Mouse (Mus musculus) forebrain, postnatal 0 days (tissue): ENCODE results near the gene Gm10320. TPM values are rescaled to one million over a fixed set of nuclear protein-coding genes. Genes with fewer than 3 reads are reported as not detected.

Source experiments
- ATAC-seq: fragments of 200-750 bp; cut with Nextera tagmentation; 2 replicates; pipeline ENCODE4 v1.8.0; 2017; ENCODE audit warnings: mild to moderate bottlenecking, moderate library complexity
- DNase-seq: peaks from one replicate; pipeline ENCODE4 v3.0.0-alpha.2; 2015
- H3K27ac ChIP-seq: fragments of 300-500 bp; sonication (generic); 2 replicates; pipeline ENCODE4 v1.5.1; 2014; ENCODE audit warnings: low read depth, mild to moderate bottlenecking, antibody characterized with exemption, low read length, moderate library complexity, mixed read lengths
- H3K27me3 ChIP-seq: fragments of 300-500 bp; sonication (generic); 2 replicates; pipeline ENCODE4 v1.6.1; 2014; ENCODE audit warnings: mild to moderate bottlenecking, low read length, mixed read lengths; ENCODE audit not compliant: insufficient read depth
- H3K36me3 ChIP-seq: fragments of 300-500 bp; sonication (generic); 2 replicates; pipeline ENCODE4 v1.6.1; 2014; ENCODE audit warnings: mild to moderate bottlenecking, moderate library complexity; ENCODE audit not compliant: insufficient read depth
- H3K4me1 ChIP-seq: fragments of 300-500 bp; sonication (generic); 2 replicates; pipeline ENCODE4 v1.6.1; 2014; ENCODE audit warnings: antibody characterized with exemption; ENCODE audit not compliant: insufficient read depth
- H3K4me2 ChIP-seq: fragments of 300-500 bp; sonication (generic); 2 replicates; pipeline ENCODE4 v1.6.1; 2014; ENCODE audit warnings: low read depth, mild to moderate bottlenecking, moderate library complexity
- H3K4me3 ChIP-seq: fragments of 300-500 bp; sonication (generic); 2 replicates; pipeline ENCODE4 v1.5.1; 2014; ENCODE audit warnings: low read depth, low read length, mixed read lengths
- H3K9ac ChIP-seq: fragments of 300-500 bp; sonication (generic); 2 replicates; pipeline ENCODE4 v1.6.1; 2014; ENCODE audit warnings: mild to moderate bottlenecking
- H3K9me3 ChIP-seq: fragments of 300-500 bp; sonication (generic); 2 replicates; pipeline ENCODE4 v1.6.1; 2016; ENCODE audit warnings: low read length
- CTCF ChIP-seq: sonication (generic); IDR thresholded peaks from 2 replicates; pipeline ENCODE4 v1.5.1; 2016; ENCODE audit warnings: antibody characterized with exemption, control low read depth, low read depth
- WGBS: fragments of 180-500 bp; shearing (Covaris S2); extraction: QIAGEN DNeasy Blood & Tissue Kit; methylation state at CpG from one replicate; pipeline ENCODE4 v1.1.7; 2014; 5-methylcytosine and 5-hydroxymethylcytosine counted together
- polyA plus RNA-seq: library from polyadenylated mRNA; unstranded; fragments of >200 nt; fragmentation: Nextera tagmentation; extraction: Ambion mirVana; gene quantifications from 2 replicates; pipeline ENCODE4 v1.2.1, GENCODE M21; 2015
- total RNA-seq: library from RNA; depleted of rRNA; stranded (reverse); fragments of >200 nt; gene quantifications from 2 replicates; pipeline ENCODE4 v1.2.3, GENCODE M21; 2014; rRNA removed

The Gm10320 gene
- total RNA-seq: 0.69 TPM in 1 of 2 replicates, not detected in the other
- 0.74 and 1.6 TPM in 2 replicates for polyA plus RNA-seq

GRCm38 (mm10) chr13:98491909-98492308, at the start of gene Gm10320:
Gene Gm10320, minus strand, starts transcription at chr13:98492001.
- Histone ChIP-seq H3K4me3 (no peak within 1 kb of the TSS), H3K4me1 (no peaks in the 10 kb centered on the region), H3K27ac (no peak within 1 kb of the TSS), H3K27me3 (no peaks in the 10 kb centered on the region), H3K9ac (no peak within 1 kb of the TSS), H3K9me3 (no peaks in the 10 kb centered on the region), H3K36me3 (no peaks in the 10 kb centered on the region), H3K4me2 (no peak within 1 kb of the TSS)
- no peak for DNase-seq
- no peak for ATAC-seq
- 81% methylated on average over 3 of the region's 3 CpGs for WGBS
- no peak for TF ChIP-seq CTCF

- no peak overlapping the region for H3K4me2 ChIP-seq
- ATAC-seq: no peak
- no peaks in the 10 kb centered on the region for H3K4me1 ChIP-seq
These were observed 49.8 kb upstream of the Gm10320 start for GRCm38 (mm10) chr13:98541601-98542000.

GRCm38 (mm10) chr13:98540206-98540605, 48.4 kb upstream of the Gm10320 start:
- no peak for TF ChIP-seq CTCF
- 89% methylated on average over 3 of the region's 3 CpGs for WGBS
- no peak overlapping the region for H3K27ac ChIP-seq
- no peak overlapping the region for H3K4me3 ChIP-seq
- H3K9me3 ChIP-seq: no peaks in the 10 kb centered on the region
- peaks cover 19% of the 10 kb centered on the region for H3K27me3 ChIP-seq
- H3K4me2 ChIP-seq: no peak overlapping the region
- ATAC-seq (no peak), DNase-seq (no peak)
- no peaks in the 10 kb centered on the region for H3K36me3 ChIP-seq
- H3K4me1 ChIP-seq: no peaks in the 10 kb centered on the region
- no peak overlapping the region for H3K9ac ChIP-seq

More at GRCm38 (mm10) chr13:98541601-98542000, 49.8 kb upstream of the Gm10320 start:
- no peak overlapping the region for H3K9ac ChIP-seq
- peaks cover 11% of the 10 kb centered on the region; the same call in 1 of the 2 replicates for H3K27me3 ChIP-seq
- no peak for TF ChIP-seq CTCF
- WGBS: 86% methylated on average over 2 of the region's 2 CpGs
- H3K9me3 ChIP-seq: no peaks in the 10 kb centered on the region
- H3K4me3 ChIP-seq: no peak overlapping the region
- no peak for DNase-seq
- no peak overlapping the region for H3K27ac ChIP-seq
- H3K36me3 ChIP-seq: no peaks in the 10 kb centered on the region

GRCm38 (mm10) chr13:98539311-98539710, 47.5 kb upstream of the Gm10320 start:
- H3K4me2 ChIP-seq: no peak overlapping the region
- WGBS: 74% methylated on average over 7 of the region's 7 CpGs
- peaks cover 27% of the 10 kb centered on the region for H3K27me3 ChIP-seq
- DNase-seq (no peak), ATAC-seq (no peak)
- H3K36me3 ChIP-seq: no peaks in the 10 kb centered on the region
- no peaks in the 10 kb centered on the region for H3K9me3 ChIP-seq
- TF ChIP-seq CTCF: no peak
- H3K4me3 ChIP-seq: no peak overlapping the region
- 0 out of 2 replicates have a peak, but pooled peaks cover 3% of the 10 kb centered on the region for H3K4me1 ChIP-seq
- H3K27ac ChIP-seq: no peak overlapping the region
- H3K9ac ChIP-seq: no peak overlapping the region

GRCm38 (mm10) chr13:98538587-98538986, 46.8 kb upstream of the Gm10320 start:
- DNase-seq (peak; percentile 24), ATAC-seq (peak; percentile 54; the same call in 1 of the 2 replicates)
- Histone ChIP-seq H3K4me2 (no peak overlapping the region), H3K9ac (no peak overlapping the region), H3K27me3 (peaks cover 28% of the 10 kb centered on the region), H3K4me1 (0 out of 2 replicates have a peak, but pooled peaks cover 8% of the 10 kb centered on the region), H3K27ac (no peak overlapping the region), H3K9me3 (no peaks in the 10 kb centered on the region), H3K36me3 (no peaks in the 10 kb centered on the region), H3K4me3 (no peak overlapping the region)
- no peak for TF ChIP-seq CTCF
- 40% methylated on average over 5 of the region's 5 CpGs for WGBS

- Histone ChIP-seq H3K4me1 (0 out of 2 replicates have a peak, but pooled peaks cover 8% of the 10 kb centered on the region), H3K36me3 (no peaks in the 10 kb centered on the region), H3K9ac (no peak overlapping the region), H3K9me3 (0 out of 2 replicates have a peak, but pooled peaks cover 6% of the 10 kb centered on the region), H3K27me3 (peaks cover 43% of the 10 kb centered on the region), H3K4me3 (no peak overlapping the region), H3K27ac (no peak overlapping the region), H3K4me2 (no peak overlapping the region)
- TF ChIP-seq CTCF: no peak
- ATAC-seq (no peak), DNase-seq (no peak)
- WGBS: 38% methylated on average over 2 of the region's 2 CpGs
These were observed 43.1 kb upstream of the Gm10320 start for GRCm38 (mm10) chr13:98534913-98535262.

GRCm38 (mm10) chr13:98534190-98534912, 42.5 kb upstream of the Gm10320 start:
- Histone ChIP-seq H3K36me3 (no peaks in the 10 kb centered on the region), H3K27ac (no peak overlapping the region), H3K4me1 (0 out of 2 replicates have a peak, but pooled peaks cover 8% of the 10 kb centered on the region), H3K27me3 (peaks cover 43% of the 10 kb centered on the region), H3K4me3 (peak overlapping the region; percentile 14), H3K9ac (0 out of 2 replicates have a peak overlapping the region, but pooled peaks have one; percentile 14), H3K9me3 (0 out of 2 replicates have a peak, but pooled peaks cover 6% of the 10 kb centered on the region), H3K4me2 (peak overlapping the region; percentile 37)
- ATAC-seq (peak; percentile 54; the same call in 1 of the 2 replicates), DNase-seq (peak; percentile 34)
- 10% methylated on average over 18 of the region's 18 CpGs for WGBS
- no peak for TF ChIP-seq CTCF
